Mouse (Mus musculus) right cerebral cortex, adult 2 months (tissue): ENCODE results near the gene Gm45062.
"Not testable (repeated sequence)": the region's sequence is repeated elsewhere in the genome, so short reads cannot be mapped to it uniquely, and the experiment has no call there.

Experiments
- DNase-seq, 2 experiments: peaks; one replicate each; pipeline ENCODE4 v3.0.0; 2021 to 2022; ENCODE audit warnings: low spot score in 2 of 2

The Gm45062 gene

GRCm38 (mm10) chr6:8312554-8312953, 53.3 kb downstream of the Gm45062 start:
- no peak for DNase-seq

- DNase-seq, result no peak
Observed at GRCm38 (mm10) chr6:8316201-8316600, 57.0 kb downstream of the Gm45062 start.

GRCm38 (mm10) chr6:8319591-8319990, 60.3 kb downstream of the Gm45062 start:
- no peak for DNase-seq

- not testable (repeated sequence) for DNase-seq
Observed at GRCm38 (mm10) chr6:8331496-8331895, 72.2 kb downstream of the Gm45062 start.

GRCm38 (mm10) chr6:8333380-8333779, 74.1 kb downstream of the Gm45062 start:
- no peak for DNase-seq

- DNase-seq, result no peak
Observed at GRCm38 (mm10) chr6:8336487-8337390, 77.5 kb downstream of the Gm45062 start.

- DNase-seq, result no peak
Observed at GRCm38 (mm10) chr6:8339453-8339852, 80.2 kb downstream of the Gm45062 start.

- DNase-seq, result no peak
Observed at GRCm38 (mm10) chr6:8343271-8343670, 84.0 kb downstream of the Gm45062 start.

- DNase-seq, result peak; percentile 60 to 64
Observed at GRCm38 (mm10) chr6:8345219-8345856, 86.1 kb downstream of the Gm45062 start.

GRCm38 (mm10) chr6:8347154-8347553, 87.9 kb downstream of the Gm45062 start:
- DNase-seq, result no peak

GRCm38 (mm10) chr6:8348344-8348743, 89.1 kb downstream of the Gm45062 start:
- no peak for DNase-seq

- DNase-seq, result no peak
Observed at GRCm38 (mm10) chr6:8349060-8349670, 89.9 kb downstream of the Gm45062 start.

GRCm38 (mm10) chr6:8351507-8351906, 92.3 kb downstream of the Gm45062 start:
- no peak for DNase-seq

- no peak for DNase-seq
Observed at GRCm38 (mm10) chr6:8352533-8353168, 93.4 kb downstream of the Gm45062 start.

GRCm38 (mm10) chr6:8353461-8353860, 94.2 kb downstream of the Gm45062 start:
- no peak for DNase-seq

- DNase-seq, result no peak
Observed at GRCm38 (mm10) chr6:8354846-8355245, 95.6 kb downstream of the Gm45062 start.

GRCm38 (mm10) chr6:8358232-8358631, 99.0 kb downstream of the Gm45062 start:
- DNase-seq, result no peak

- DNase-seq, result no peak
Observed at GRCm38 (mm10) chr6:8358782-8359181, 99.5 kb downstream of the Gm45062 start.

- DNase-seq, result peak in 1 of 2 experiments; percentile 36
Observed at GRCm38 (mm10) chr6:8360805-8361204, 101.6 kb downstream of the Gm45062 start.

GRCm38 (mm10) chr6:8364033-8364756, 104.9 kb downstream of the Gm45062 start:
- no peak for DNase-seq

GRCm38 (mm10) chr6:8364757-8365150, 105.5 kb downstream of the Gm45062 start:
- no peak for DNase-seq
